Mouse (Mus musculus): ENCODE results near the gene Creg2.

Gene Creg2

DNA sequence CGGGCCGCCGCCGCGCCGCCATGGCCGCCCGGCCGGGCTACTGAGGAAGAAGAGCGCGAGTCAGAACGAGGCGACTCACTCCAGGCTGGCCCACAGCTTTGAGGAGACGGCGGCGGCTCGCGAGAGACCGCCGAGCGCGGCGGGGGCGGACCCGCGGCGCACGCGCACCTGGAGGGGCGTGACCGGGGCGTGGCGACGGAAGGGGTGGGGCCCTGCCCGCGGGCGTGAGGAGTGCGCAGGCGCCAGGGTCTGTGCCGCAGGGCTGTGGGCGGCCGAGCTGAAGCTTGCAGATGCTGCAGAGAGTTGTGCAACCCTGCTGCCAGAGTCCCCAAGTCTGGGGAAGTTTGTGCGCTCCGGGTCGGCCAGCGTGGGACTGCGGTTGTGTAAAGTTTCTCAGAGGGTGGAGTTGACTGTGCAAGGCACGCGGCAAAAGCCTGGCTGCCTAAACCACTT lies 74.0 kb downstream of the Creg2 start, which contains the start of gene Rnf149:
Gene Rnf149 (minus strand): TSS at position 153 of the 453 bp plus-strand sequence.
- ChIA-PET CTCF (no interaction called here), POLR2A (interaction anchor here in 3 of 4 experiments (0.5 to 9.2 kb wide), 31 partner anchors 9 to 204 kb away, joined by 3 to 69 read pairs (median 4); partner anchors contain the start of gene Tbc1d8 (in 1 of the 3))

DNA sequence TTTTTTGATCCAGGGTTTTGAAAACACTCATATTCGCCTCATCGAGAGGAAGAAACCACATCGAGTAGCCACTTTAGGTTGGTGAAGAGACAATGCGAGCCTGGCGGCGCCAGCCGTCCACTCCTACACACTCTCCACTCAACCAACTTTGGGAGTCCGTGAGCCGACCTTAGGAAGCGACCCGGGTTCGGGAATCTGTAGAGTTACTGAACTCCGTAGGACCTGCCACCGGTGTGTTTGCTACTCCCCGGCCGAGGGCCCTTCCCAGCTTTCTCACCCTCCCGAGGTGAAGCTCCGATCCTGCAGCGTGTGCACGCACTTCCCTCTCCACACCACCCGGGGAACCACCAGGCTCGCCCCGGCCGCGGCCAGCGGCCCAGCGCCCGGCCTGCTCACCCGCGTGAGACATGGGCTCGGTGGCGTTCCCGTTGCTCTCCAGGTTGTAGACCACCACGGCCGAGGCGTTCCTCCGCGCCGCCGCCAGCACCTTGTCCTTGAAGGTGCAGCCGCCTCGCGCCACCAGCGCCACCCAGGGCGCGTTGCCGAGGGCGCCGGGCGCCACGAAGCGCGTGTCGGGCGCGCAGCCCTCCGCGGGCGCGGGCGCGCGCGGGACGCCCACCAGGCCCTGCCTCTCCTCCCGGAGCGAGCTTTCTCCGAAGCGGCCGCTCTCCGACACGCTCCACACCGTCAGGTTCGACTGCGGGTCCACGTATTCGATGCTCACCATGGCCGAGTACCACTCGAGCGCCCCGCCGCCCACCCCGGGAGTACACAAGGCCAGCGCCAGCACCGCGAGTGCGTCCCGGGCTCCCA lies 74.6 kb downstream of the Creg2 start:
- CTCF ChIA-PET = interaction anchor here in 1 of 4 experiments (0.6 kb wide), 1 partner anchor 65 kb away, joined by 3 read pairs; no protein-coding TSS in a partner anchor
- POLR2A ChIA-PET = interaction anchor here in 3 of 4 experiments (0.5 to 9.2 kb wide), 40 partner anchors 8 to 372 kb away, joined by 3 to 69 read pairs (median 4); partner anchors contain the start of genes Cnot11 (in 1 of the 3) and Tbc1d8 (in 1 of the 3)

DNA sequence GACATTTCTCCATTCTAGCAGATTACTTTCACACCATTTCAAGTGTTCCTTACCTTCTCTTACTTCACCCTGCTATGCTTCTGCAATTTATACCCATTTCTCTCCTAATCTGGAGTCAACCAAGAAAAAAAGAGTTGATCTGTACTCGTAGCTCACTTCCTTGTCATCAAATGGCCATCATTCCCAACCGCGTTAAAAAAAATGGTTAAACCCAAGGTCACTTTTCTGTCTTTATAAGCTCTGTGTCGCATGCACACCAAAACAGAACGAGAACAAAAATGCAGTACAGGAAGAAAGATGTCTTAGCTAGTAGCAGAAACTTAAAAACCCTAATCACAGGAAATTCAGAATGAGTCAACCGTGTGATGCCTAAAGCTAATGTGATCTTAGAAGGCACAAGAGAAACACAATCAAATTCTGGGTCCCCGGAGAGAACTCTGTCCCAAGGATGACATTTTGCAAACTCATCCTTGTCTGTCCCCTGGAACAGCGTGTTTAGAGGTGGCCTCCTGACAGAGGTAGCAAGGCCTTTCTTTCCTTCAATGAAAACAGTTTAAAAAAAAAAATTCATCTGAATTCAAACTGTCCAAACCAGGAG lies 75.4 kb downstream of the Creg2 start:
- CTCF ChIA-PET = interaction anchor here in 1 of 4 experiments (0.6 kb wide), 1 partner anchor 229 kb away, joined by 4 read pairs; no protein-coding TSS in a partner anchor

DNA sequence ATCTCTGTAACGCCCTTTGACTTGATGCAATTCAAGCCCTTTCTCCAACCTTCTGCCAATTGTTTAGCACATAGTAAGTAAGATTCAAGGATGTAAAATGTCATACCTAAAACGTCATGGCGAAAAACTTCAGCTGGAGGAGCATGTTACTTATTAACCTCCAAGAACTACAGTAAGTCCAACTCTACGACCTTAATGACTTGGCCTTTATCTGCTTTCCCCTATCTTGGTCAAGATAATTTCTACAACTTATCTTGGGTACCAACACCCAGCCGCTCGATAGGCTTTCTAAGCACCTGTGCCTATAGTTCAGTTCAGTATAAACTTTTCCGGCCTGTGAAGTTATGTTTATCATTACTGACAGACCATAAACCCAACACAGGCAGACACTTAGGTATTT lies 77.4 kb downstream of the Creg2 start:
- ChIA-PET CTCF (no interaction called here), POLR2A (interaction anchor here in 2 of 4 experiments (0.8 to 9.2 kb wide), 6 partner anchors 8 to 320 kb away, joined by 3 to 69 read pairs (median 4); no protein-coding TSS in a partner anchor)

More for the DNA sequence above, 75.4 kb downstream of the Creg2 start:
- POLR2A ChIA-PET = interaction anchor here in 3 of 4 experiments (0.5 to 9.2 kb wide), 27 partner anchors 7 to 373 kb away, joined by 3 to 69 read pairs (median 6); partner anchors contain the start of gene Cnot11 (in 1 of the 3)

DNA sequence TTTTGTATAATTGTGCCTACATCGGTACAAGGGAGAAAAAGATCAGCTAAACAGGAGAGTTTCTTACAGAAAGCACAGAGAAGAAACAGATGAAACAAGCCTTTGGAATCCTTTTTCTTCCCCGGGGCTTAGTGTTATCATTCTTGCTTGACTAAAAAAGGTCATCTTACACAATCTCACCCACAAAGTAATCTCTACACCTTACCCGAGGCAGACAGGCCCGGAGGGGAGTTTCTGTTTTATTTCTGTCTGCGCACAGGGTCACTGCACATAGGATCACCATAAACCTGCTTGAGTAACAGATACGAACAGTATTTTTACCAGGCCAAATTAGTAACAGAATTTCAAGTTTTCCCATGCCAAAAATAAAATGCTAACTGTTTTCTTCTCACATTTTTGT lies 79.6 kb downstream of the Creg2 start:
- ChIA-PET CTCF (no interaction called here), POLR2A (interaction anchor here in 1 of 4 experiments (0.8 kb wide), 1 partner anchor 23 kb away, joined by 5 read pairs; no protein-coding TSS in a partner anchor)

Data from embryonic stem cell, embryonic (primary cell).